Mouse (Mus musculus) cerebellum, adult 9-11 months (tissue): ENCODE results near the gene Fthl17d.
A peak's percentile ranks its signal among the peaks of the same experiment; 100 is the strongest.
"Not testable (repeated sequence)": the region's sequence is repeated elsewhere in the genome, so short reads cannot be mapped to it uniquely, and the experiment has no call there.

Experiments used
- DNase-seq: peaks from one replicate; pipeline ENCODE4 v3.0.0; 2022

Gene Fthl17d

GRCm38 (mm10) chrX:8986655-8987054 lies at the start of gene Fthl17d:
Gene Fthl17d, minus strand, starts transcription at chrX:8986755.
- DNase-seq, result not testable (repeated sequence)

GRCm38 (mm10) chrX:9033193-9033592 lies 46.6 kb upstream of the Fthl17d start, which contains the start of gene Fthl17e:
Gene Fthl17e, plus strand, starts transcription at chrX:9033493.
- DNase-seq, result not testable (repeated sequence)

DNA sequence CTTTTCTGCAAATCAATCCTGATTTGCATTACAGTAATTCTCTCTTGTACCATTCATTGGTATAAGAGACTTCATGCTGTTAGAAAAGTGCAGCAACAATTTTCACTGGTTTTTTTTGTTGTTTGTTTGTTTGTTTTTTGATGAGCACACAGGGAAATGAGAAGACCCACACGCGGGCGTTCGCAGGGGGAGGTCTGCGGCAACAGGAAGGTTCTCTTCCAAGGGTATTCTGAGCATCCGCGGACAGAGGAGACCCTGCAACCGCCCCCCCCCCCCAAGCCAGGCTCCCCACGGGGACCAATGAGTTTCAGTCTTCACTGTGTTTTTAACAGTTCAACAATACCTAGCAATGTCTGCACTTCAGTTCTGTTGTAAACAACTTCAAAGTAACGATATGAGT lies 32.9 kb upstream of the Fthl17d start:
- DNase-seq, result no peak

- DNase-seq, result no peak
Observed at GRCm38 (mm10) chrX:9016079-9016478, 29.5 kb upstream of the Fthl17d start.

DNA sequence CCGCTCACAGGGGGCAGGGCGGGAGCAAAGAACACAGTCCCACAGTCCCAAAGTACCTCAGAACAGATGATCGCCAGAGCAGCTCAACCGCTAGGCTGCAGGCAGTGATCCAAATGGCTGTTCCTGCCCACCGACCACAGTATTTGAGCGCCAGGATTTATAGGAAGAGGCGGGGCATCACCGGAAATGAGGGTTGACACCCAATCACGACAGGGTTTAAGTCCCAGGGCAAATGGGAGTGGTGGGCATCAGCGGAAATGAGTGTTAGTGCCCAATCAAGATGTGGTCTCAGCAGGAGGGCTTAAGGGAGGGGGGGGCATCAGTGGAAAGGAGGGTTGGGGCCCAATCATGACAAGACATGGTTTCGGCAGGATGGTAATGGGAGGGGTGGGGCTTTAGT lies 10.1 kb downstream of the Fthl17d start, which contains the start of gene Fthl17c:
Fthl17c (minus strand) TSS at position 101 of the 400 bp plus-strand sequence.
- not testable (repeated sequence) for DNase-seq

- DNase-seq, result not testable (repeated sequence)
Observed at GRCm38 (mm10) chrX:8964618-8965017, 21.9 kb downstream of the Fthl17d start.

GRCm38 (mm10) chrX:8962875-8963274 lies 23.7 kb downstream of the Fthl17d start, which contains the start of gene Fthl17b:
Gene Fthl17b, minus strand, starts transcription at chrX:8962975.
- DNase-seq, result not testable (repeated sequence)

- peak; percentile 66 for DNase-seq
Observed at GRCm38 (mm10) chrX:8948130-8948805, 38.3 kb downstream of the Fthl17d start.

DNA sequence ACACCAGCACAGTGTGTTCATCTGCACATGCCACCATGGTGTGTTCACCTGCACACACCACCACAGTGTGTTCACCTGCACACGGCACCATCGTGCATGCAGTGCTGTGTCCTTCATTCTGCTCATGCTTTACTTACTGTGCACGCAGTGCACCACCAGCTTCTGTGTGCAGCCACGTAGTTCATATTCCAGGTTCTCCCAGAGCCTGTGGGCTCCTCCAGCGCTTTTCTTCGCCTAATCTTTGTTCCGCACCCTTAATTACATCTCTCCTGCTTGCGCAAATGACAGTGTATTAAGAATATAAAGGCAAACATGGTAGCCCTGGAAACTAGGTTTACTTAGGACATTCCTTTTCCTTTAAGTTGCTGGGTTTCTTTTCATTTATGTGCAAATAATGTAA lies 42.5 kb downstream of the Fthl17d start:
- no peak for DNase-seq
